Mouse (Mus musculus) intestine, postnatal 0 days (tissue): ENCODE data around the gene Acsm5. TPM values are rescaled to one million over a fixed set of nuclear protein-coding genes. Genes with fewer than 3 reads are reported as not detected.

ENCODE experiments used
- ATAC-seq: fragments of 200-750 bp; cut with Nextera tagmentation; 2 replicates; pipeline ENCODE4 v1.8.0; 2017; ENCODE audit warnings: mild to moderate bottlenecking, moderate TSS enrichment, moderate library complexity
- H3K27ac ChIP-seq: fragments of 300-500 bp; sonication (generic); 2 replicates; pipeline ENCODE4 v1.5.1; 2014; ENCODE audit warnings: mild to moderate bottlenecking, low read depth, low read length, moderate library complexity
- H3K27me3 ChIP-seq: fragments of 300-500 bp; sonication (generic); replicated peaks from 2 replicates; pipeline ENCODE4 v1.6.1; 2014; ENCODE audit warnings: low read length, mixed read lengths; ENCODE audit not compliant: control insufficient read depth, insufficient read depth
- H3K36me3 ChIP-seq: fragments of 300-500 bp; sonication (generic); 2 replicates; pipeline ENCODE4 v1.6.1; 2014; ENCODE audit warnings: mild to moderate bottlenecking, moderate library complexity; ENCODE audit not compliant: control insufficient read depth, insufficient read depth
- H3K4me1 ChIP-seq: fragments of 300-500 bp; sonication (generic); replicated peaks from 2 replicates; pipeline ENCODE4 v1.6.1; 2014; ENCODE audit warnings: antibody characterized with exemption, low read length, mixed read lengths; ENCODE audit not compliant: control insufficient read depth, insufficient read depth
- H3K4me2 ChIP-seq: fragments of 300-500 bp; sonication (generic); replicated peaks from 2 replicates; pipeline ENCODE4 v1.6.1; 2014; ENCODE audit warnings: low read depth, mild to moderate bottlenecking, moderate library complexity
- H3K4me3 ChIP-seq: fragments of 300-500 bp; sonication (generic); 2 replicates; pipeline ENCODE4 v1.5.1; 2014; ENCODE audit warnings: low read depth, low read length
- H3K9ac ChIP-seq: fragments of 300-500 bp; sonication (generic); 2 replicates; pipeline ENCODE4 v1.6.1; 2014; ENCODE audit warnings: mild to moderate bottlenecking, low read depth, low read length
- H3K9me3 ChIP-seq: fragments of 300-500 bp; sonication (generic); 2 replicates; pipeline ENCODE4 v1.6.1; 2016; ENCODE audit warnings: mixed run types; ENCODE audit not compliant: control insufficient read depth
- CTCF ChIP-seq: sonication (generic); IDR thresholded peaks from 2 replicates; pipeline ENCODE4 v1.5.1; 2016; ENCODE audit warnings: low read depth, mild to moderate bottlenecking, control low read depth, antibody characterized with exemption, moderate library complexity
- WGBS: fragments of 180-500 bp; shearing (Covaris S2); extraction: QIAGEN DNeasy Blood & Tissue Kit; methylation state at CpG from one replicate; pipeline ENCODE4 v1.1.7; 2014; 5-methylcytosine and 5-hydroxymethylcytosine counted together
- polyA plus RNA-seq: library from polyadenylated mRNA; unstranded; fragments of >200 nt; fragmentation: Nextera tagmentation; extraction: Ambion mirVana; gene quantifications from 2 replicates; pipeline ENCODE4 v1.2.1, GENCODE M21; 2015

The Acsm5 gene
- polyA plus RNA-seq, 1 experiment from 2014 or later, result not detected

DNA sequence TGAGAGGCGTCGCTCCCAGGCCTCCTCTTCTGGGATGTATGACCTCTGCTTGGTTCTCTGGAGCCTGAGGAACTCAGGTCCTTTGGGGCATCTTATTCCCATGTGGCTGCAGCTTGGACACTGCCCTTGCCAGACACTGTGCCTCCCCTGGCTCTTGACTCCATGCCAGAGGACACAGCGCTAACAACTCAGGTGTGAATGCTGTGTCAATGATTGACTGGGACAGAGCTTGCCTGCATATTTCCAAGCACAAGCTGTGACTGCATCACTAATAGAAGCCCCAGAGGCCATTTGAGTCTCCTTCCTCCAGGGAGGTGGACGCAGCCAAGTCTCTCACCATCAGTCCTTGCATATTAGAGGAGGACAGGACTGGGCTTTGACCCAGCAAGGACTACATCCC lies 8.1 kb upstream of the Acsm5 start:
- no peak for ATAC-seq
- Histone ChIP-seq H3K27me3 (no peaks in the 10 kb centered on the region), H3K27ac (no peak overlapping the region), H3K9ac (no peak overlapping the region), H3K4me3 (no peak overlapping the region), H3K4me2 (no peak overlapping the region), H3K36me3 (no peaks in the 10 kb centered on the region), H3K4me1 (no peaks in the 10 kb centered on the region), H3K9me3 (no peaks in the 10 kb centered on the region)
- WGBS, result 75% methylated on average over 4 of the region's 4 CpGs
- no peak for TF ChIP-seq CTCF

DNA sequence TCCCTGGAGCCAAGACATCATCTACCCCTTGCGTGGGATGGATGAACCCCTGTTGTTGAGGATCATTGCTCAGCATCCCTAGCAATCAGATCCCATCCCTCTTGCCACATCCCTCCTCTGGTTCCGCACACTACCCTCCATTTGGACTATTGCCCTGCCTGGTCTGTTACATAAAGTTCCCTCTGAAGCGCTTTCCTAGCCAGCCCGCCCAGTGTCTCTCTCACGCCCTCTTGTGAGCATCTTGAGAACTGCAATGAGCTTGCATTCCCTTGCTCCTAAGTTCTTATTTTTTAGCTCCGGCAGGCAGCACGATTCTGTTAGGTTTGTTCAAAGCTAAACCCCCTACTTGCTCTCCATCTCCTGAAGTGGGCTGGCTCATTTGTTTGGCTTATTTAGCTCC lies 6.2 kb upstream of the Acsm5 start:
- WGBS, result 28% methylated on average over 7 of the region's 7 CpGs
- ATAC-seq, result no peak
- Histone ChIP-seq H3K4me1 (no peaks in the 10 kb centered on the region), H3K4me3 (no peak overlapping the region), H3K9ac (no peak overlapping the region), H3K27ac (no peak overlapping the region), H3K36me3 (no peaks in the 10 kb centered on the region), H3K27me3 (no peaks in the 10 kb centered on the region), H3K9me3 (no peaks in the 10 kb centered on the region), H3K4me2 (no peak overlapping the region)
- TF ChIP-seq CTCF, result peak; percentile 79

DNA sequence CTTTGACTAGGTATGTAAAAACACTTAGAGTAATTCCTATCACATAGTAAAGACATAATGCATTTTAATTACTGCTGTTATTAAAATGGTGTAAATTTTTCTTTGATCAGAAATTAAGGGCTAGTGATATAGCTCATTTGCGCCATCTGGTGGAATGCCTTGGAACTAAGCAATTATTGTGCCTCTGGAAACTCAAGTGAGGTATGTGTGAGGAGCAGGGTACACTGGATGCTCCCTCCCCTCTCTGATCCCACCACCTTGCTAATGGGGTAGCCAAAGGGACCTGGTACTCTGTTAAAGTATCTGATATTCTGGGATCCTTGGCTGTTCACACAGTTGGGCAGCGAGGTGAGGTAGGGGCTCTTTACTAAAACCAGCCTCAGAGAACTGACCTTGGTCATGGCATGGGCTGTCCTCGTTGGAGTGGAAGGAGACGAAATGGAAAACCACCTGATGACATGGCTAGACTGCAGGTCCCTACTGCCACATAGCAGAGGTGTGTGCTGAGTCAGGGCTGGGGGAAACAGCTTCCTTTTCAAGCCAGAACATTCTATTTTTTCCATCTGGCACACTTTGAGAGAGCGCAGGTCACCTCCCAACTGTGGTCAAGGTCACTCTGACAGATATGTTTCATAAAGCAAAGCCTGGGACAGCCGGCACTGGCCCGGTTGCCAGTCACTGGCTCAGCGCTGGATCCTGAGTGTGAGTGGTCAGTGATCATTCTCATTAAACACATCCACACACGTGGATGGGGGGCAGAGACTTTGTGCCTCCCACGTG lies 3.6 kb upstream of the Acsm5 start:
- Histone ChIP-seq H3K9me3 (no peaks in the 10 kb centered on the region), H3K27ac (no peak overlapping the region), H3K4me2 (peak overlapping the region; percentile 13; the same call in 1 of the 2 replicates), H3K9ac (no peak overlapping the region), H3K27me3 (no peaks in the 10 kb centered on the region), H3K4me1 (no peaks in the 10 kb centered on the region), H3K36me3 (no peaks in the 10 kb centered on the region), H3K4me3 (no peak overlapping the region)
- TF ChIP-seq CTCF, result peak; percentile 79
- 55% methylated on average over 10 of the region's 10 CpGs for WGBS
- ATAC-seq, result peak; percentile 39; the same call in 1 of the 2 replicates

DNA sequence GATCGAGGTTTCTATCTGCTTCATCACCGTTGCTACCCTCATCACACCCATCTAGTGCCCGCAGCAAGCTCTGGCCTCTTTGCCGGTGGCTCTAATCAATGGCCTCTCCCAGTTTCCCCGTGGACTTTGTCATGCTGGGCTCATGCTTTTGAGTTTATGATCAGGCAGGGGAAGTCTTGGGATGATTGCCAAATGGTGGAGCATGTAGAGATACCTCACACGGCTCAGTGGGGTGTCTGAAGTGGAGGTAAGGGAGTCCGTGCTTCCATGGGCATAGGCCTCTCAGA lies 3.0 kb upstream of the Acsm5 start:
- ATAC-seq, result peak; percentile 88

DNA sequence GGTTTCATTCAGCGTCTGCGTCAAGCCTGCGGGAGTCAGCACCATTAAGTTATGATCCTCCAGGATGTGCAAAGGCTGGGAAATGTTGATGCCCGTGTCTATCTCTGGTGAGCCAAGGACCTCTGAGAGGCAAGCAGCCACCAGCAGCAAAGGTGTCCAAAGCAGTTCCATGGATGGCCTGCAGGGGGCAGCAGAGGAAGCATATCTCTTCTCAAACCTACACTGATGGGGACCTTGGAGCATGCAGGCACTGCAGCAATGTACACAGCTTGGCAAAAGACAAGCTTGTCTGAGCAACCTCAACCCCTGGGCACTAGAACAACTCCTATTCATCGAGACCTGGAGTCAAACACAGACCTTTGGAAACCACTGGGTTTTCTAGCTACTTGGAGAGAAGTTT lies 391 bp downstream of the Acsm5 start:
- 44% methylated on average over 5 of the region's 5 CpGs for WGBS
- Histone ChIP-seq H3K4me1 (no peaks in the 10 kb centered on the region), H3K9ac (no peak overlapping the region), H3K36me3 (no peaks in the 10 kb centered on the region), H3K27me3 (no peaks in the 10 kb centered on the region), H3K9me3 (no peaks in the 10 kb centered on the region), H3K4me3 (no peak overlapping the region), H3K4me2 (no peak overlapping the region), H3K27ac (no peak overlapping the region)
- TF ChIP-seq CTCF, result peak; percentile 89
- peak; percentile 44; the same call in 1 of the 2 replicates for ATAC-seq

More for the DNA sequence above, 3.0 kb upstream of the Acsm5 start:
- WGBS, result 42% methylated on average over 7 of the region's 7 CpGs
- 0 out of 2 replicates have a peak overlapping the region, but pooled peaks have one; percentile 13 for H3K4me2 ChIP-seq
- no peaks in the 10 kb centered on the region for H3K4me1 ChIP-seq
- H3K27ac ChIP-seq, result no peak overlapping the region
- no peak overlapping the region for H3K4me3 ChIP-seq
- H3K9ac ChIP-seq, result no peak overlapping the region
- TF ChIP-seq CTCF, result no peak
- no peaks in the 10 kb centered on the region for H3K36me3 ChIP-seq
- H3K9me3 ChIP-seq, result no peaks in the 10 kb centered on the region
- H3K27me3 ChIP-seq, result no peaks in the 10 kb centered on the region

DNA sequence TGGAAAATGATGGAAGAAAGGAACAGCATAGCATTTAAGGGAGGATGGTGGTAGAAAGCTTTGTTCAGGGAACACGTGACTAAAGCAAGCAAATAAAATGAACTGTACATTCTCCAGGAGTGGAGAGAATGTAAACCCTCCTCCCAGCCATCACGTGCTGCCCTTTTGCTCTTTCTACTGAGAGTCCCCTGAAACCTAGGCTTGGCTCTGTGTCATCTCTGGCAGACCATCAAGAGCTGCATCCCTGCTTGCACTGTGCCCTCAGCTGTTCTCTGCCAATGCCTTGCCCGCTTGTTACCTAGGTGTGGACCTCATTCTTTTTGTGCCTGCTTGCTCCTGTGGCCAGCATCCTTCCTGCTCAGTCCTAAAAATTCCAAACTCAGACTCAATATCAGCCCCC lies 2.6 kb downstream of the Acsm5 start:
- no peak for ATAC-seq
- Histone ChIP-seq H3K9ac (no peak overlapping the region), H3K4me1 (0 out of 2 replicates have a peak, but pooled peaks cover 3% of the 10 kb centered on the region), H3K4me3 (no peak overlapping the region), H3K9me3 (no peaks in the 10 kb centered on the region), H3K4me2 (no peak overlapping the region), H3K27ac (no peak overlapping the region), H3K27me3 (no peaks in the 10 kb centered on the region), H3K36me3 (no peaks in the 10 kb centered on the region)
- TF ChIP-seq CTCF, result no peak
- 67% methylated on average over 3 of the region's 3 CpGs for WGBS
